Mouse (Mus musculus): Measurements from ENCODE around the gene Wnt7b.

GRCm38 (mm10) chr15:85611701-85612520, 29.6 kb upstream of the Wnt7b start:
- TF ChIP-seq POLR2A (IDR thresholded peaks at IDR 0.05; ENCODE audit: borderline replicate concordance, control insufficient read depth, low read depth, low read length) = no peak
- TF ChIP-seq CTCF (IDR thresholded peaks at IDR 0.05; ENCODE audit: control insufficient read depth, insufficient read depth, low read length) = no peak
